Mouse (Mus musculus) embryo, embryonic 11.5 days (tissue): Measurements from ENCODE around the gene Cox17.

Experiments used
- DNase-seq: peaks from one replicate; pipeline ENCODE4 v3.0.0-alpha.2; 2012; ENCODE audit warnings: low read depth, low spot score

Gene Cox17

GRCm38 (mm10) chr16:38348217-38348761, 1.5 kb downstream of the Cox17 start:
- no peak for DNase-seq

DNA sequence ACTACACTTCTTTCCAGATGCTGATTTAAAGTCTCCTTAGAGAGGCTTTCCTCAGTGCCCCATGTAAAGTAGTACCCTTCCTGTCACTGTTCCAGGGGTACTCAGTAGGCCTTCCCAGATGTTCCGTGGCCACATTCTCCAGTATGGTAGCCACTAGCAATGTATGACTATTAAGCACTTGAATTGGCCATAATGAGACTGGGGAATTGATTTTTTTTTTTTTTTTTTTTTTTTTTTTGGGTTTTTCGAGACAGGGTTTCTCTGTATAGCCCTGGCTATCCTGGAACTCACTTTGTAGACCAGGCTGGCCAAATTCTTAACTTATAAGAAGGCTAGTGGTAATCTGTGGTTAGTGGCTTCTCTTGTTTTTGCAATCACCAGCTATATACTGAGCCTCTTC, 3.1 kb downstream of the Cox17 start:
- no peak for DNase-seq

- DNase-seq: no peak
Measured at GRCm38 (mm10) chr16:38350361-38350855, 3.6 kb downstream of the Cox17 start.

- DNase-seq: no peak
Measured at GRCm38 (mm10) chr16:38350939-38351338, 4.1 kb downstream of the Cox17 start.

GRCm38 (mm10) chr16:38352031-38352430, 5.2 kb downstream of the Cox17 start:
- no peak for DNase-seq

- DNase-seq: no peak
Measured at GRCm38 (mm10) chr16:38352851-38353250, 6.1 kb downstream of the Cox17 start.

DNA sequence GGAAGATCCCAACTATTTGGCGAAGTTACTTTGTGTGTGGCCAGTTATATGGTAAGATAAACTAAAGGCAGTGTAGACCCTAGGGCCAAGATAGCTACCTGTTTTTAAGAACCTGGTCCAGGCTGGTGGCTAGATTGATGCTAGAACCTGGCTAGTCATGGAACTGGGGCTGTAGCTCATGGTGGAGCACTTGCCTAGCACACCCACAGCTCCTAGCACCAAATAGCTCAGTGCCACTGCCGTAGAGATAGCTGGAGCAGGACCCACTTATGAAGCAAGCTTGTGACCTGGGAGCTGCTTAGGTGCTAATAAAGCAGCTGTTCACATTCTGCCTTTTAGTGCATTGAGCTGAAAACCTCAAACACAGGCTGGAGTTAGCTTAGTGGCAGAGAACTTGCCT, 6.9 kb downstream of the Cox17 start:
- no peak for DNase-seq

DNA sequence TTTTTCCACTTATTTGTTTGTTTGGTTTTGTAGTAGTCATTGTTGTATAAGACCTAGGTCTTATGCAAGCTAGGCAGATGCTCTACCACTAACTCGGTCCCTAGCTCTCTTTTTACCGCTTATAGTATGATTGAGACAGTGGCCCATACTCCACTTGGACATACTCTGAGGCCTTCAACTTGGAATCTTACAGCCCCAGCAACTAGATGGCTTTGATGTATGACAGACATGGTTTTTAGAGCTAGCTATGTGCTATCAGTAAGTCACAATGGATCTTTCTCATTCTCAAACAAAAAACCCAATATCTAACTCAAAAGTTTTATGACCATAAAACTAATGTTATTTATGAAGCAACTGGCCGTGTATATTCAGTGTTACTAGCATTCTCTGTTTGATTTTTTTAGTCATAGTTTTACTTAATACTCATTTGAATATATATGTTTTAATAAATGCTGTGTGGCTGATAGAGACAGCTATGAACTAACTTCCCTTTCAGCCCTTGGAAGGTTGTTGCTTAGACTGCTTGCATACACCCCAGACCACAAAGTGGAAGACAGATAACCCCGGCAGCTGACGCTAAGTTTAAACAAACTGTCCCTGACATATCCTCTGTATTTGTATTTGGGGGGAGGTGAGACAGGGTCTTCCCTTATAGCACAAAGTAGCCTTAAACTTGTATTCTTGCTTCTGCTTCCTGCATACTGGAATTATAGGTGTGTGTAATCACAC, 7.6 kb downstream of the Cox17 start:
- no peak for DNase-seq

- DNase-seq: no peak
Measured at GRCm38 (mm10) chr16:38358256-38358812, 11.5 kb downstream of the Cox17 start.

GRCm38 (mm10) chr16:38359241-38359640, 12.4 kb downstream of the Cox17 start:
- DNase-seq: no peak

- DNase-seq: no peak
Measured at GRCm38 (mm10) chr16:38359857-38360256, 13.1 kb downstream of the Cox17 start.

GRCm38 (mm10) chr16:38360317-38360716, 13.5 kb downstream of the Cox17 start:
- DNase-seq: no peak

- no peak for DNase-seq
Measured at GRCm38 (mm10) chr16:38361933-38362332, 15.1 kb downstream of the Cox17 start, which contains the start of gene Popdc2. Popdc2 (plus strand) TSS chr16:38362209.

DNA sequence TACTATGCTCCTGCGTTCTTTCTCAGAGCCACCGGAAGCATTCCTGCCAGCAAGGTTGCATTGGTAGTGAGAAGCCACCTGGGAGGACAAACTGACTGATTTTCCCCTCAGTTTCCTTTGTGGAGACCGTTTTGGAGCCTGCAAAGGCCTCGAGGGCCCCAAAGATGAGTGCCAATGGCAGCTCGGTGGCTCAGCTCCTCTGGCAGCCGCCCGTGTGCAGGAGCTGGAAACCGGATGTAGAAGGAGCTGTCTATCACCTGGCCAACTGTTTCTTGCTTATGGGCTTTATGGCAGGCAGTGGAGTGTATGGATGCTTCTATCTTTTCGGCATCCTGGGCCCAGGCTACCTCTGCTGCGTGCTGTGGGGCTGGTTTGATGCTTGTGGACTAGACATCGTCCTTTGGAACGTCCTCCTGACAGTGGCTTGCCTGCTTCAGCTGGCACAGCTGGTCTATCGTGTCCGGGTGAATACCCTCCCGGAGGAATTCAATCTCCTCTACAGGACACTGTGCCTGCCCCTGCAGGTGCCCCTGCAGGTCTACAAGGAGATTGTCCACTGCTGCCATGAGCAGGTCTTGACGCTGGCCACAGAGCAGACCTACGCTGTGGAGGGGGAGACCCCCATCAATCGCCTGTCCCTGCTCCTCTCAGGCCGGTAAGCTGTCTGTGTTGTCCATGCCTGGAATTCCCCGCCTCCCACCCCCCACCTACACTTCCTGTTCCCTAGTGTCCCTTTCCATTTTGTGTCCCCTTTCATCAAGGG, 15.9 kb downstream of the Cox17 start:
- DNase-seq: no peak

DNA sequence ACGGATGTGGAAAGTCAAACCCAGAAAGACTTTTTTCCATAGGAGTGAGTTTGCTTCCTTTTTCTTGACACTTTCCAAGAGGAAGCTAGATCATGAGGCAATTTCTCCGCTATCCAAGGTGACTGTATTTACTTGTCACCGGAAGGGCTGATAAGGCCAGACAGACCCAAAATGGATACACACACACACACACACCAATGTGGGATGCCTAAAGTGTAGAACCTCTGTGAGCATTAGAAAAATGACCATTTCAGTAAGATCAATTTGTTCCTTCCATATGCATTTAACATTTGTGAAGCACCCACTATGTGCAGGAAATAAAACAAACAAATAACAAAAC, 16.4 kb downstream of the Cox17 start:
- no peak for DNase-seq

GRCm38 (mm10) chr16:38363657-38364056, 16.9 kb downstream of the Cox17 start:
- DNase-seq: no peak

DNA sequence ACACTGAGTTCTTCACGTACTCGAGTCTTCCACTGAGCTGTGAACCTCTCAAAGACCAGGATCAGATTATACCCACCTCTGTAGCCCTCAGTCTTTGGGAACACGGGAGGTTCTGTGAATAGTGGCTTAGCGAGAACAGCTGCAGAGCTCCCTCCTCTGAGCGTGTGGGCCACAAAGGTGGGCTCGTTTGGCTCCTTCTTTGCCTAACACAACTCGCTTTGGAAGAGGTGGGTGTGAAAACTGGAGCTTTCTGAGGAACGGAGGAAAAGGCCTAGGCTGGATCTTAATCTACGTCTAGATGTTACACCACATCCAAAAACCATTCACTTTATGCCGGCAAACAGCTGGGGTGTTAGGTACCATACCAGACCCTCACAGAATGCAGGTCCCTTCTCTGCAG, 18.6 kb downstream of the Cox17 start:
- DNase-seq: no peak

DNA sequence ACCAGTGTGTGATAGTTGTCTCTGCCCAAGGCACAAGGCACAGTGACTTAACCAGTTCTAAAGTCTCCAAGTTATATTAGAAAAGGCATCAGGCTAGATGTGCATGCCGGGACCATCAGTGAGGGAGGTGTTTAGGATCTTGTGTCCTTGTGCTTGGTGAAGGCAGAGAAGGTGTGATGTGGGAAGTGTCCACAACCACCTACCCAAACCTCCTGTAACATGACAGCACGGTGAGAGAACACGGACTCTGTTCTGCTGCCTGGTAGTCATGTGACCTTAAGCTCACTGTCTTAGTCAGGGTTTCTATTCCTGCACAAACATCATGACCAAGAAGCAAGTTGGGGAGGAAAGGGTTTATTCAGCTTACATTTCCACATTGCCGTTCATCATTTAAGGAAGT, 19.4 kb downstream of the Cox17 start:
- DNase-seq: no peak

- no peak for DNase-seq
Measured at GRCm38 (mm10) chr16:38368336-38368735, 21.5 kb downstream of the Cox17 start.

DNA sequence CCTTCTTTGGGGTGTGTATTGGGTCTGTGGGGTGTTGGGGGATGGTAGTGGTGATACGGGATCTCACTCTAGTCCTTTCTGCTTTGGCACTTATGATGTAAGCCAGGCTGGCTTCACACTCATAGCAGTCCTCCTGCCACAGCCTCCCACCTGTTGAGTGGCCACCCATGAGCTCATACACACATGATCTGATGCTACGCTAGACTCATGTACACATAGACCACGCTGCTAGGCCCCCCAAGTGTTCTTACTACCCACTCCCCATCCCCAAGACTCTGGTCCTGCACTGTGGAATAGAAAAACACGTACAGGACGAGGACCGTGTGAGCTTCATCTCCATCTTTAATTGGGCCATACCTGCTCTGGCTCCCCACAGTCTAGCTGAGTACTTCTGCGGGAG, 22.2 kb downstream of the Cox17 start:
- DNase-seq: no peak

DNA sequence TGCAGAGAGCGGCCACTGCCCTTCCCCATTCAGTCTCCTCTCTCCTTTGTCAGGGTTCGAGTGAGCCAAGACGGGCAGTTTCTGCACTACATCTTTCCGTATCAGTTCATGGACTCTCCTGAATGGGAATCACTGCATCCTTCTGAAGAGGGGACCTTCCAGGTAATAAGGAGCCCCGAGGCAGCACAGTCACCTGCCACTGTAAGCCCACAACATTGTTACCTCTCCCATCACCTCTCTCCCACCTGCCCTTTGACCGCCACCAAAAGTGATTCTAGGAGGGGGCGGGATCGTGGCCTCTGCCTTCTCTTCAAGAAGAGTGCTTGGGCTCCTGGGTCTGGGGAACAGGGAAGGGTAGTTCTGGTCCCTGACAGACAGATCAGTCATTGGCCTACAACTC, 22.6 kb downstream of the Cox17 start:
- no peak for DNase-seq

DNA sequence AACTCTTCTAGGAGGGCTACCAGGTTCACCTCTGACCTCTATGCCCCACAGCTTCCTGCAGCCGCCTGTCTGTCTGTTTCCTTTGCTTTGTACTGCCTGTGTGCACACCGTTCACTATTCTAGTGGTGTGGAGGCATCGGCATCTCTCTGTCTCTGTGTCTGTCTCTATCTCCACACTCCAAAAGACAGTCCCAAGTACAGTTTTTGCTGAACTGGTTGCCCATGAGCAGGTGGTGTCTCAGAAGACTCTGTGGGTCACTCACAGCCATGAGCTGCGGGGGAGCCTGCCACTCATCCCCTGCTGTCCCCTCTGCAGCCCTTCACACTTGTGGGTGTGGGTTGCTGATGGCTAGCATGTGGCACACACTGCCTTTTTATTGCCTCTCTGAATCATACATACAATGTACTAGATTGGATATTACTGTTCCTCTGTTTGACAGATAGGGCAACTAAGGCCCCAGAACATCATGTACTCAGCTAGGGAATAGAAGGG, 23.2 kb downstream of the Cox17 start:
- no peak for DNase-seq
